Mouse (Mus musculus) myocyte (in vitro differentiated cells): ENCODE measurements around the gene Fut11.
A peak's percentile ranks its signal among the peaks of the same experiment; 100 is the strongest.

Experiments used
- CEBPB ChIP-seq: IDR thresholded peaks from 2 replicates; pipeline ENCODE4 v1.6.1; 2011; ENCODE audit warnings: mild to moderate bottlenecking, moderate library complexity; ENCODE audit not compliant: poor library complexity, insufficient read depth, severe bottlenecking
- E2F4 ChIP-seq: IDR thresholded peaks from one replicate; pipeline ENCODE4 v1.6.1; 2011; ENCODE audit warnings: mild to moderate bottlenecking, control low read depth, moderate library complexity; ENCODE audit not compliant: insufficient read depth
- MAX ChIP-seq: IDR thresholded peaks from one replicate; pipeline ENCODE4 v1.6.1; 2011; ENCODE audit warnings: low read depth, mild to moderate bottlenecking, control low read depth
- MYOG ChIP-seq, 3 experiments: IDR thresholded peaks; one replicate each; pipeline ENCODE4 v1.6.1; 2011; ENCODE audit warnings: control low read depth in 2 of 3, low read depth in 2 of 3, mild to moderate bottlenecking in 2 of 3; ENCODE audit not compliant: insufficient read length in 2 of 3, control insufficient read depth in 1 of 3, insufficient read depth in 1 of 3
- POLR2A ChIP-seq: IDR thresholded peaks from one replicate; pipeline ENCODE4 v1.6.1; 2011; ENCODE audit warnings: low read depth, mild to moderate bottlenecking, control low read depth, moderate library complexity; ENCODE audit not compliant: insufficient read length
- POLR2AphosphoS2 ChIP-seq: IDR thresholded peaks from one replicate; pipeline ENCODE4 v1.6.1; 2011; ENCODE audit warnings: low read depth, control low read depth; ENCODE audit not compliant: insufficient read length
- REST ChIP-seq: IDR thresholded peaks from one replicate; pipeline ENCODE4 v1.6.1; 2011; ENCODE audit warnings: mild to moderate bottlenecking, control low read depth, moderate library complexity; ENCODE audit not compliant: insufficient read depth, insufficient read length
- TCF12 ChIP-seq: IDR thresholded peaks from one replicate; pipeline ENCODE4 v1.6.1; 2011; ENCODE audit warnings: mild to moderate bottlenecking, control low read depth; ENCODE audit not compliant: poor library complexity, insufficient read depth, severe bottlenecking
- TCF3 ChIP-seq: IDR thresholded peaks from one replicate; pipeline ENCODE4 v1.6.1; 2011; ENCODE audit warnings: low read depth, control low read depth; ENCODE audit not compliant: insufficient read length
- USF1 ChIP-seq: IDR thresholded peaks from one replicate; pipeline ENCODE4 v1.6.1; 2011; ENCODE audit warnings: low read depth, mild to moderate bottlenecking, control low read depth, moderate library complexity

GRCm38 (mm10) chr14:20651722-20652256 is 43.0 kb upstream of the Fut11 start:
- TF ChIP-seq E2F4 (no peak), POLR2A (no peak), MAX (no peak), TCF12 (no peak), USF1 (no peak), CEBPB (no peak), TCF3 (no peak), MYOG (IDR thresholded peaks at IDR 0.05; ENCODE audit: control insufficient read depth in 1 of 3, insufficient read depth in 1 of 3, insufficient read length in 2 of 3, low read depth in 2 of 3) (peak in 1 of 3 experiments; percentile 4), POLR2AphosphoS2 (no peak), REST (no peak)
